Mouse (Mus musculus) liver, embryonic 12.5 days (tissue): ENCODE data around the gene Gsto2. TPM values are rescaled to one million over a fixed set of nuclear protein-coding genes. Genes with fewer than 3 reads are reported as not detected.
A peak's percentile ranks its signal among the peaks of the same experiment; 100 is the strongest.

ENCODE experiments used
- ATAC-seq: fragments of 200-750 bp; cut with Nextera tagmentation; 2 replicates; pipeline ENCODE4 v1.8.0; 2017; ENCODE audit warnings: moderate number of reproducible peaks, mild to moderate bottlenecking, moderate library complexity
- H3K27ac ChIP-seq: fragments of 300-500 bp; sonication (generic); 2 replicates; pipeline ENCODE4 v1.5.1; 2016; ENCODE audit warnings: mild to moderate bottlenecking
- H3K27me3 ChIP-seq: fragments of 300-500 bp; sonication (generic); replicated peaks from 2 replicates; pipeline ENCODE4 v1.6.1; 2016; ENCODE audit warnings: mild to moderate bottlenecking, moderate library complexity
- H3K36me3 ChIP-seq: fragments of 300-500 bp; sonication (generic); 2 replicates; pipeline ENCODE4 v1.6.1; 2016; ENCODE audit warnings: mild to moderate bottlenecking, moderate library complexity
- H3K4me1 ChIP-seq: fragments of 300-500 bp; sonication (generic); 2 replicates; pipeline ENCODE4 v1.6.1; 2016
- H3K4me2 ChIP-seq: fragments of 300-500 bp; sonication (generic); 2 replicates; pipeline ENCODE4 v1.6.1; 2016; ENCODE audit warnings: mild to moderate bottlenecking, moderate library complexity
- H3K4me3 ChIP-seq: fragments of 300-500 bp; sonication (generic); 2 replicates; pipeline ENCODE4 v1.5.1; 2016; ENCODE audit warnings: mild to moderate bottlenecking, moderate library complexity
- H3K9ac ChIP-seq: fragments of 300-500 bp; sonication (generic); 2 replicates; pipeline ENCODE4 v1.6.1; 2016; ENCODE audit warnings: mild to moderate bottlenecking, moderate library complexity
- H3K9me3 ChIP-seq: fragments of 300-500 bp; sonication (generic); replicated peaks from 2 replicates; pipeline ENCODE4 v1.6.1; 2016; ENCODE audit warnings: mild to moderate bottlenecking, moderate library complexity
- WGBS: fragments of 180-500 bp; shearing (Covaris S2); methylation state at CpG from one replicate; pipeline ENCODE4 v1.1.7; 2016; ENCODE audit not compliant: insufficient replicate concordance; 5-methylcytosine and 5-hydroxymethylcytosine counted together
- polyA plus RNA-seq: library from polyadenylated mRNA; unstranded; fragments of >200 nt; fragmentation: Nextera tagmentation; extraction: Ambion mirVana; gene quantifications from 2 replicates; pipeline ENCODE4 v1.2.1, GENCODE M21; 2016

The Gsto2 gene
- polyA plus RNA-seq, 1 experiment from 2014 or later, result 0.31 TPM

DNA sequence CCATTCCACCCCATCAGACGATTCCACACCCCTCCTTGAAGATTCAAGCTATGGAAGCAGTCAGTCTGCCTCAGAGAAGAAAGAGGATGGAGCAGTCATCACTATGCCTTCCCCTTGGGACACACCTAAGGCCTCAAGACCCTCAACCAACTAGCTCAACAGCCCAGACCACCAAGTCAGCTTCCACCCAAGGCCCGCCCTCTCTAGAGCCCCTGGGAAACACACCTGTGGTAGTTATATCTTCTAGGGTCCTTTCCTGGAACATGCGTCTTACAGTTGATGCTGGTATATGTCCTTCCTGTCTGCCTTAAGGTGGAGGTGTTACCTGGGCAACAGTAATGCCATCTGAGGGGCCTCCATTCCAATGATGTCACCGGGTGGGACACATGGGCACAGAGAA is 48.9 kb downstream of the Gsto2 start:
- Histone ChIP-seq H3K4me1 (peaks cover 46% of the 10 kb centered on the region), H3K27me3 (no peaks in the 10 kb centered on the region), H3K9me3 (no peaks in the 10 kb centered on the region), H3K27ac (no peak overlapping the region), H3K36me3 (peaks cover 14% of the 10 kb centered on the region), H3K9ac (no peak overlapping the region), H3K4me3 (no peak overlapping the region), H3K4me2 (no peak overlapping the region)
- ATAC-seq, result no peak
- 82% methylated on average over 4 of the region's 4 CpGs for WGBS

DNA sequence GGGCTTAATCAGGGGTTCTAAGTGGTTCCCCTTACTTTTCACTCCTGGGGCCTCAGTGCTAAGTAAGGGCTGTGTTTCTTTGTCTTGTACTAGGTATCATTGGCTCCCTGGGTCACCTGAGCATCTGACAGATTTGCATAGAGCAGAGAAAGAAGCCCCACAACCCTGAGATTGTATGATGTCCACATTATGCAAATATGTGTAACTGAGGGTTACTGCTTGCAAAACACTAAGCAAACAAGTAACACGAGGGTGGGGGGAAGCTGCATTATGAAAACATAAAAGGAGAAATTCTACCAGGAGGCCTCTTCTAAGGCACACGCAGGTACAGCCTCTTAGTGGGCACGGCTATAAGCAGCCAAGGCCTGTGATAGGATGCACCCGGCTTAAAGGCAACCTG is 49.9 kb downstream of the Gsto2 start:
- Histone ChIP-seq H3K4me3 (no peak overlapping the region), H3K36me3 (peaks cover 14% of the 10 kb centered on the region), H3K9ac (no peak overlapping the region), H3K27ac (no peak overlapping the region), H3K9me3 (no peaks in the 10 kb centered on the region), H3K4me2 (no peak overlapping the region), H3K4me1 (peaks cover 42% of the 10 kb centered on the region), H3K27me3 (no peaks in the 10 kb centered on the region)
- no peak for ATAC-seq
- WGBS, result 76% methylated on average over 4 of the region's 4 CpGs

DNA sequence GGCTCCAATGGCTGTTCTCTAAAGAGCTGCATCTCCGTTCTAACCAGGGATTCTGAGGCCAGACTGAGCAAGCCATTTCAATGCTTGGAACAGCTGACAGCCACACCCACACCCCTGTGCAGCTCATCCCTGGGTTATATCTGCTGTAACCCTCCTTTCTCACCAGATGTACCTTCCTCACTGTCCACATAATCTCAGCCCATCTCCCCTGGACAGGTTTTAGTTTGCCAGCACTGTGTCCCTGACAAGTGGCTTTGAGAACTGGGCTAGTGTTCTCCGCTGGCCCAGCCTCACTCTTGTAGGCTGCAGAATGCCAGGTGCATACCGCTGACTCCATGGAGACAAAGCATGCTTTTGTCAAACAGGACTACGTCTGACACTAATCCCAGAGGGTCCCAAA is 52.1 kb downstream of the Gsto2 start:
- no peak for ATAC-seq
- H3K4me3 ChIP-seq, result peak overlapping the region; percentile 83
- H3K9me3 ChIP-seq, result no peaks in the 10 kb centered on the region
- H3K27me3 ChIP-seq, result no peaks in the 10 kb centered on the region
- 72% methylated on average over 4 of the region's 4 CpGs for WGBS
- no peak overlapping the region for H3K27ac ChIP-seq
- peak overlapping the region; percentile 90 for H3K4me2 ChIP-seq
- H3K36me3 ChIP-seq, result no peaks in the 10 kb centered on the region; the same call in 1 of the 2 replicates
- peaks cover 28% of the 10 kb centered on the region for H3K4me1 ChIP-seq
- peak overlapping the region; percentile 83; the same call in 1 of the 2 replicates for H3K9ac ChIP-seq

DNA sequence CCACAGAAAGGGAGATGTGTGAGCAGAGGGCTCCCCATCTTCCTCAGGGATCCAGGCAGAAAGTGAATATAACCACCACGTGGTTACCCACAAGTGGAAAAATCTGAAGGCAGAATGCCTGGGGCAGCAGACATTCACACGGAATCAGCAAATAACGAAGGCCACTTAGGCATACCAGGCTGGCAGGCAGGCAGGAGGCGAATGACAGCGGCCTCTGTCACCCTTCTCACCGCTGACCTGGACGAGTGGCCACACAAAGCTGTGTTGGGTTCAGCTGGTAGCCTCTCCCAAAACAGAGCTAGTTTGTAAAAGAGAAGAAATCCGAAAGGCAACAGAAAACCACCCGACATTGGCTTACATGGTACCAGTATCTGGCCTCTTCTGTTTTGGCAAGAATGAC is 52.7 kb downstream of the Gsto2 start:
- peak overlapping the region; percentile 80; the same call in 1 of the 2 replicates for H3K27ac ChIP-seq
- WGBS, result 24% methylated on average over 9 of the region's 9 CpGs

DNA sequence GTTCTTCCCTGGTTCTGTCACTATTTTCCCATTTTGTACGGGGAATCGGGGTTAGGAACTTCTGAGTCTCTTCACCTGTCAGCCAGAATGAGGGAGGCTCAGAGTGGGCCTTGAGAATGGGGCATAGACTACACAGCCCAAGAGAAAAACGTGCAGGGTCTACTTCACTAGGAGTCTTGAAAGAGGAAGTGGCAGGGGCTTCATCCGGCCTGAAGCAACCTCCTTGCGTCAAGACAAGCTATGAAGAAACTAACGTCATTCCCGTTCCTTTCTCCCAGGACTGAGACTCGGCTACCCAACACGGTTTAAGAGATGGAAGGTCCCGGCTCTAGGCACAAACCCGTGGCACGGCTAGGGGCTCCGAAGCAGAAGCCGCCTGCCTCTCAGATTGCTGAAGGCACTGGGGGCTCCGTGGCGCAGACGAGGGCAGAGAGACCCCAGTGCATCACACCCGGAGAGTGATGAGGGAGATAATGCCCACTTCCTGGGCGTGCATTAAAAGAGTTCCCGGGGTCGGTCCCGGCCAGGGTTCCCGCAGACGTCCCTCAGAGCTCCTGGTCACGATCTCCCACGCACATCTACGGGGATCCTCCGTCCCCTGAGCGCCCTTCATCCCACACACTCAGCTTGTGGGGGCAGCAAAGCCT is 53.2 kb downstream of the Gsto2 start:
- no peaks in the 10 kb centered on the region for H3K36me3 ChIP-seq
- ATAC-seq, result peak; percentile 48
- H3K4me1 ChIP-seq, result peaks cover 28% of the 10 kb centered on the region
- peak overlapping the region; percentile 90 for H3K4me2 ChIP-seq
- peak overlapping the region; percentile 83 for H3K4me3 ChIP-seq
- no peaks in the 10 kb centered on the region for H3K27me3 ChIP-seq
- peak overlapping the region; percentile 83 for H3K9ac ChIP-seq
- 3% methylated on average over 29 of the region's 29 CpGs for WGBS
- H3K27ac ChIP-seq, result peak overlapping the region; percentile 80
- H3K9me3 ChIP-seq, result no peaks in the 10 kb centered on the region

More for the DNA sequence above, 52.7 kb downstream of the Gsto2 start:
- no peak for ATAC-seq
- Histone ChIP-seq H3K4me2 (peak overlapping the region; percentile 90), H3K9me3 (no peaks in the 10 kb centered on the region), H3K36me3 (no peaks in the 10 kb centered on the region), H3K27me3 (no peaks in the 10 kb centered on the region), H3K4me3 (peak overlapping the region; percentile 83), H3K4me1 (peaks cover 28% of the 10 kb centered on the region), H3K9ac (peak overlapping the region; percentile 83)

DNA sequence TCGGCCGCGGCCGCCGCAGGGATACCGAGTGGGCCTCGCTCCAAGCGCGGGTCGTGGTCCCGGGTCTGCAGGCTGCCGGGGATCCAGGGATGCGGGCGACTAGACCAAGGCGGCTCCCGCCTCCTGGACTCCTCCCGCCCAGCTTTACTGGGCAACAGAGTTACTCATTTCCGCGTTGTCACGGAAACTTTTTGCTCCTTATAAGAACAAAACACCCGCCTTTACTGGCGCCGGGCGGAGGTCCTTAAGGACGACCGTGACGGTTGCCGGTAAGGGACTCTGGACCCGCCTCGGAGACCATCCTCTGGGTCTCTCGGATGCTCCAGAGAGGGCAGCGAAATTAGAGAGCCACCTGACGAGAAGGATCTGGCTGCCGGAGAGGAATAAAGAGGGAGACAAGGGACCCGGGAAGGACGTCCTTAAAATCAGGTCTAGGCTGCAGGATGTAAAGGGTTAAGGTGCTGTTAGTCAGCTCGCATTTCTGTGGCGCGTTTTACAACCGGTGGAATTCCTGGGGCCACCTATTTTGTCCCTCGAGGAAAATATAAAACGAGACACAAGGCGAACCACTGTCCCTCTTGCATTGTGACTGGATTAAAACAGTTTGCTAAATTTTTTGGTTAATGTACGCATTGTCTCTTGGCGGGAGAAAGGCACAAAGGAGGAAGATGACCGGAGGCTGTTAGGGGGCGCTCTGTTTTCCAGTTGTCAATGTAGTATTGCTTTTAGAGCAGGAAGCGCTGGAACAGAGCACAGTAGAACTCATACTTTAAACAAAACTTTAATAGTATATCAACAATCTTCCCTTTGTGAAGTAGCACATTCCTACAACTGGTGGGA is 54.0 kb downstream of the Gsto2 start, which contains the start of the genes Cfap43 and Itprip:
Gene Cfap43 (minus strand): TSS at position 162 of the 840 bp plus-strand sequence.
Gene Itprip (minus strand): TSS at position 174 of the 840 bp plus-strand sequence.
- Histone ChIP-seq H3K27me3 (no peaks in the 10 kb centered on the region), H3K36me3 (no peaks in the 10 kb centered on the region), H3K27ac (peak within 1 kb of the TSS; percentile 80), H3K9ac (peak within 1 kb of the TSS; percentile 83), H3K4me3 (peak within 1 kb of the TSS; percentile 83), H3K4me1 (peaks cover 28% of the 10 kb centered on the region), H3K9me3 (no peaks in the 10 kb centered on the region), H3K4me2 (peak within 1 kb of the TSS; percentile 90)
- WGBS, result 1% methylated on average over 48 of the region's 48 CpGs
- peak; percentile 81 for ATAC-seq

DNA sequence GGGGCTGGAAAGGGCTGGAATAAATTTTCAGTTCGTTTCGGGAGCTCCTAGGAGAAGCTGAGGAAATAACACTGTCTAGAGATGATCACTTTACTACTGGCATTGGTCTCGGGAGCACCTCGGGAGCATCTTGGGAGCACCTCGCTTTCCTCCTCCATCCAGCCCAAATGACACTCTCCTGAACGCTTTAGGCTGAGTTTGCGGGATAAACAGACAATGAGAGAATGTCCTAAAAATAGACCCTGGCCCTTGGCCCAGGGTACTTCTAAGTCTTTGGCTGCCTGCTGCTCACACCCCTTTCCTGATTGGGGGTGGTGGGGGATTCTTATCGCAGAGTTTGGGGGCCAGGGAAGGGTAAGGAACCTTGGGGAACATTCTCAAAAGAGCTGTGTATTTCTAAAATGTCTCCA is 54.6 kb downstream of the Gsto2 start:
- Histone ChIP-seq H3K27me3 (no peaks in the 10 kb centered on the region), H3K4me2 (peak overlapping the region; percentile 90), H3K27ac (peak overlapping the region; percentile 80), H3K9ac (peak overlapping the region; percentile 83), H3K36me3 (no peaks in the 10 kb centered on the region), H3K4me3 (peak overlapping the region; percentile 83), H3K9me3 (no peaks in the 10 kb centered on the region), H3K4me1 (peaks cover 28% of the 10 kb centered on the region)
- ATAC-seq, result 0 out of 2 replicates have a peak, but pooled peaks have one; percentile 4
- WGBS, result 4% methylated on average over 8 of the region's 8 CpGs

DNA sequence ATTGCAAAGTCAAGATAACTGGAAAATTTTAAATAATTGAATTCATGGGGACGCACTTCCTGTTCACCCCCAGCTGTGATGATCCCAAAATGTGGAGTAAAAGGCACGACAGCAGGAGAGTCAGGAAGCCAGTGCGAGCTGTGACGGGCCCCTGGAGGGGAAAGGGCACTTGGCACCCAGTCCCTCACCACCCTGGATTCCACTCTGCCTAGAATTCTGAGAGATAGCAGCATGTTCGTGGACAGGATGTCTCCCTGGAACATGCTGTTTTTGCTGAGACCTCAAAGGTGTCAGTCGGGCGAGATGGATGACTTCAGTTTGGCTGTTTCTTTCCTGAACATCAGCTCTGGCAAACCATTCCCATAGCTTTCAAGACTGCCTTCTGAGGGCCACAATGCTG is 60.5 kb downstream of the Gsto2 start:
- no peak overlapping the region for H3K4me3 ChIP-seq
- H3K9ac ChIP-seq, result no peak overlapping the region
- H3K9me3 ChIP-seq, result no peaks in the 10 kb centered on the region
- no peak overlapping the region for H3K4me2 ChIP-seq
- H3K4me1 ChIP-seq, result no peaks in the 10 kb centered on the region
- ATAC-seq, result no peak
- H3K27me3 ChIP-seq, result no peaks in the 10 kb centered on the region
- H3K27ac ChIP-seq, result no peak overlapping the region
- WGBS, result 60% methylated on average over 7 of the region's 7 CpGs
- H3K36me3 ChIP-seq, result no peaks in the 10 kb centered on the region

DNA sequence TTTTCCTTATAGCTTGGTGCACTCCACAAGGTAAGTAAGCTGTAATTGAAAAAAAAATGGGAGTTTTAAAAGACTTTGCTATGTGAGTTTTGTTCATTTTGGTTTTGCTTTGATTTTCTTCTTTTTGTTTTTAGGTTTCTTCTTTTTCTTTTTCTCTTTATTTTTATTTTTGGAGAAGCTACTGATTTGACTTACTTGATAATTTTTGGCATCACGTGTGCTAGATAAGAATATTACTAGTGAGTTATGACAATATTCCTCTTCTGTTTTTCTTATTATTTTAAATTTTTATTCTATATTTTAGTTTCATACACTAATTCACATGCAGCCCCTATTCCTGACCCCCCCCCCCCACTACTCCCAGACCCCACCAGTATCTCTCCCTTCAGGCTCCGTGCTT is 61.7 kb downstream of the Gsto2 start:
- WGBS, result 64% methylated on average over 2 of the region's 2 CpGs
- no peak overlapping the region for H3K27ac ChIP-seq
- no peak overlapping the region for H3K4me2 ChIP-seq
- H3K9me3 ChIP-seq, result no peaks in the 10 kb centered on the region
- H3K9ac ChIP-seq, result no peak overlapping the region
- H3K36me3 ChIP-seq, result no peaks in the 10 kb centered on the region
- no peak overlapping the region for H3K4me3 ChIP-seq
- no peak for ATAC-seq
- H3K27me3 ChIP-seq, result 0 out of 2 replicates have a peak, but pooled peaks cover 4% of the 10 kb centered on the region
- H3K4me1 ChIP-seq, result no peaks in the 10 kb centered on the region

DNA sequence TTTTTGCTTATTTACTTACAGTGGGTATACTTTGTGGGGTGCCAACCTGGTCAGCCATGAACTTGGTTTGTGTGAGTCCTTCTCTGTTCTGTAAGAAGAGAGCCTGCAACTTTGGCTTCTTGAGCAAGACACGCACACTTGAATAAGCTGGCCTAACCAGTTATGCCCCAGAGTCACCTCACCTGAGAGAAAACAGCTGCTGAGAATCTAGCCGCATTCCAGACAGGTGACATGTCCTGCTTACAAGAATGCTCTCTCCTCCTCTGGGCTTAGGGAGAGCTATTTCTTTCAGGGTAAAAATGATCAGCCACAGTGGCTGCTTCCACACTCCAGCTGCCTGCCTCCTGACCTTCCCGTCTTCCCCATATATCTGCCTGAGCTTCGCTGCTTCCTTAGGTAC is 63.7 kb downstream of the Gsto2 start:
- no peak overlapping the region for H3K27ac ChIP-seq
- ATAC-seq, result no peak
- 77% methylated on average over 4 of the region's 4 CpGs for WGBS

DNA sequence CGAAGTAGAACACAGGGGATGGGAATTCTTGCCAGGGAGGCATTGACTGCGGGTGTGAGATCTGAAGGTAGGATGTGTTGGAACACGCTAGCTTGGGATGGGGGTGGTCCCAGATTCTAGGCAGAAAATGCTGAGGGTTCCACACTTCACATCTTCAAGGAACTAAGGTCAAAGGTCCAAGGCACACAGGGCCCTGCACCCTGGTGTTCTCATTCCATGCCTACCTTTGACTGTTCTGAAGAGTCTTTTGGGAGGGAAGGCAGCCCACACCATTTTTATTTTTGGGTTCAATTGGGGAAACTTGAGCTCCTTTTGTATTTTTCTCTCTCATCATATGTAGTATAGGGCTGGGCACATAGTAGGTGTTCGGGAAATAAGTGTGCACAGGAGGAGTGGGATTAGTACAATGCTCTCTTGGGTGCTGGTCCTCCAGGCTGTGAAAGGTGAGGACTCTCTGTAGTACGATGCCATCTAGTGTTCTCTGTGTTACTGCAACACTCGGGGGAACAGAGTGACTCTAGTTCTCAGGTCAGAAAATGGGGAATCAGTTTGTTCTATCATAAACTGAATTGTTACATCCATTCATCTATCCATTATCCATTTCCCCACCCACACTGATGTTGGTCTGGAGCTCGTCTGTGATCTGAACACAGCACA is 66.8 kb downstream of the Gsto2 start:
- Histone ChIP-seq H3K4me1 (no peaks in the 10 kb centered on the region), H3K27ac (no peak overlapping the region), H3K36me3 (no peaks in the 10 kb centered on the region), H3K9ac (no peak overlapping the region), H3K4me2 (no peak overlapping the region), H3K9me3 (no peaks in the 10 kb centered on the region), H3K4me3 (no peak overlapping the region), H3K27me3 (peaks cover 12% of the 10 kb centered on the region; the same call in 1 of the 2 replicates)
- WGBS, result 37% methylated on average over 7 of the region's 7 CpGs
- ATAC-seq, result peak; percentile 27; the same call in 1 of the 2 replicates

More for the DNA sequence above, 63.7 kb downstream of the Gsto2 start:
- Histone ChIP-seq H3K4me2 (no peak overlapping the region), H3K4me3 (no peak overlapping the region), H3K36me3 (no peaks in the 10 kb centered on the region), H3K9me3 (no peaks in the 10 kb centered on the region), H3K9ac (no peak overlapping the region), H3K4me1 (no peaks in the 10 kb centered on the region), H3K27me3 (0 out of 2 replicates have a peak, but pooled peaks cover 4% of the 10 kb centered on the region)
